Mouse (Mus musculus): ENCODE data around the gene Gm5901.
"Not testable (repeated sequence)": the region's sequence is repeated elsewhere in the genome, so short reads cannot be mapped to it uniquely, and the experiment has no call there.

Gm5901 gene

DNA sequence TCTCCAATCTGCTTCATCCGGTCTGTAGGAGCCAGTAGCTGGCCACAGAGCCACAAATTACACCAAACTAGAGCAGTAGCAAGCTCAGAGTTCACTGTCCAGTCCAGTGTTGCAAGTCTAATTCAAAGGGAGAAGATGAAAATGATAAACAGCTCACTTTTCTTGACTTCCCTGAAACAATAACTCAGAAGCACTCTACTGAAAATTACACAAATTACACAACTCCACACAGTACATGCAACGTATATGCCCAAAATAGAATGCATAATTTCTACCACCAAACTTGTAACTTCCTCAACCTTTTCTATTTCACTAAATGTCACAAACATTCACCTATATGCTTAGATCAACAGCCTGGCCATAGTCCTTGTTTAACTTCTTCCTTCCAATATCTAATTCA lies 15.4 kb downstream of the Gm5901 start:
- no peaks in the 10 kb centered on the region; the same call in 1 of the 2 replicates for H3K36me3 ChIP-seq (ENCODE audit: control insufficient read depth, insufficient read depth, low read length, poor library complexity, severe bottlenecking)
- no peaks in the 10 kb centered on the region for H3K27me3 ChIP-seq (ENCODE audit: control insufficient read depth, insufficient read depth, low read length, poor library complexity, severe bottlenecking)
- DNase-seq (ENCODE audit: low read depth, low spot score), result no peak

DNA sequence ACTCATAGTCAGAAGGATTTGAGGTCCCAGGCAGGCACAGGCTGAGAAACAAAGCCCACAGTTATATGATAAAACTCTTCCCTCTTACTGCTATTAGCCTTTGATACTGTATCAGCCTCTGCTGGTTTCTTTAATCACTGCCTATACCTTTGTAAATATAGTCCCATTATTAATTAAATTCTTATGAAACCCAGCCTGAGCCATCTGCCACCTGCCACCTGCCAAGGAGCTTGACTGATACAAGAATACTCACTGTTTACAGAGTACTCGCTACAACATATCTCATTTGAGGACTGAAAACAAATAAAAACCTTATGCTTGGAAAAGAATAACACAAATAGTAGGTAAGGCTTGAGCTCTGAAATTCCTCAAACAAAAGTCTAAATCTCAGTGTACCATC lies 19.8 kb downstream of the Gm5901 start:
- Histone ChIP-seq H3K27me3 (ENCODE audit: control insufficient read depth, insufficient read depth, low read length, poor library complexity, severe bottlenecking) (no peaks in the 10 kb centered on the region), H3K36me3 (ENCODE audit: control insufficient read depth, insufficient read depth, low read length, poor library complexity, severe bottlenecking) (no peaks in the 10 kb centered on the region; the same call in 1 of the 2 replicates)
- DNase-seq (ENCODE audit: low read depth, low spot score), result no peak

DNA sequence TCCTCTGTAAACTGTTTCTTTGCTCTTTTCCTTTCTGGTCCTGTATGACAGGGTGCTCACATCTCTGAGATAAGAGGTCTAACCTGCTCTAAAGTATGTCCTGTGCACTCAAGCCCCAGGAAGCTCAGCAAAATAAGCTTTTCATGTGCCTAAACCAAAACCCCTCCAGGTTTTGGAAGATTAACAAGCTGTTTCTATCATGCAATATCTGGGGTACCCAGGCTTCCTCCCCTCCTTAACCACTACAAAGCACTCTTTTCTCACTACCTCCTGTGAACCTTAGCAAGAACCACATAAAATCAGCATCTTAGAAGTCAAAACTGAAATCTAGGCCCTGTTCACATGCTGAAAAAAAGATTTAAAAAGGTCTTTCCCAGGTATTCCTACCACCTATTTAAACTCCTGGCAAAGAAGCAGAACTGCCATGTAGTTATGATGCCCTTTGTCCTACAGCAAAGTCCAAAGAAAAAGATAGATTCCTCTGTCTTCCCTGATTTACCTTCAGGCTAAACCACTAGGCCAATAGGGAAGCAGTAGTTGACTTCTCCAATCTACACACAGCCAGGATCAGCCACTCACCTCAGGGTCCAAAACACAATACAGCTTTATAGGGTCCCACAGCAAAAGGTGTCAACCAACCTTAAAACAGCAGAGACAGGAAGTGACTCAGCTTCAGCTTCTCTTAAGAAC lies 20.4 kb downstream of the Gm5901 start:
- Histone ChIP-seq H3K27me3 (ENCODE audit: control insufficient read depth, insufficient read depth, low read length, poor library complexity, severe bottlenecking) (no peaks in the 10 kb centered on the region), H3K36me3 (ENCODE audit: control insufficient read depth, insufficient read depth, low read length, poor library complexity, severe bottlenecking) (no peaks in the 10 kb centered on the region)
- no peak for DNase-seq (ENCODE audit: low read depth, low spot score)

DNA sequence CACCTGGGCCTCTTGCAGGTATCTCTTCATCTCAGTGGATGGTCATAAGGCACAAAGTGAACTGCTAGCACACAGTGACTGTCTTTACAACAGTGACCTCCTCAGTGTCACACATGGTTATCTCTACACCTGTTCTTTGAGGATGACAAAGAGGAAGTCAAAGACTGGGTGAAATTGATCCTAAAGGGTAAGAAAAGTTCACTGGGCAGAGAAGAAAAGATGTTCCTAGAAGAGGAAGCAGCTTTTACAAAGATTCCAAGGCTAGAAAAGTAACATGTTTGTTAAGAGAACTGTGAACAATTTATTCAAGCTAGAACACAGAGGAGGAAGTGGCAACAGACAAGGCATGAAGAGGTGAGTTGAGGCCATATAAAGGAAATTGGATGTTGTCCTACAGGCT lies 21.3 kb downstream of the Gm5901 start:
- no peaks in the 10 kb centered on the region for H3K27me3 ChIP-seq (ENCODE audit: control insufficient read depth, insufficient read depth, low read length, poor library complexity, severe bottlenecking)
- DNase-seq (ENCODE audit: low read depth, low spot score), result peak; percentile 47
- H3K36me3 ChIP-seq (ENCODE audit: control insufficient read depth, insufficient read depth, low read length, poor library complexity, severe bottlenecking), result no peaks in the 10 kb centered on the region

DNA sequence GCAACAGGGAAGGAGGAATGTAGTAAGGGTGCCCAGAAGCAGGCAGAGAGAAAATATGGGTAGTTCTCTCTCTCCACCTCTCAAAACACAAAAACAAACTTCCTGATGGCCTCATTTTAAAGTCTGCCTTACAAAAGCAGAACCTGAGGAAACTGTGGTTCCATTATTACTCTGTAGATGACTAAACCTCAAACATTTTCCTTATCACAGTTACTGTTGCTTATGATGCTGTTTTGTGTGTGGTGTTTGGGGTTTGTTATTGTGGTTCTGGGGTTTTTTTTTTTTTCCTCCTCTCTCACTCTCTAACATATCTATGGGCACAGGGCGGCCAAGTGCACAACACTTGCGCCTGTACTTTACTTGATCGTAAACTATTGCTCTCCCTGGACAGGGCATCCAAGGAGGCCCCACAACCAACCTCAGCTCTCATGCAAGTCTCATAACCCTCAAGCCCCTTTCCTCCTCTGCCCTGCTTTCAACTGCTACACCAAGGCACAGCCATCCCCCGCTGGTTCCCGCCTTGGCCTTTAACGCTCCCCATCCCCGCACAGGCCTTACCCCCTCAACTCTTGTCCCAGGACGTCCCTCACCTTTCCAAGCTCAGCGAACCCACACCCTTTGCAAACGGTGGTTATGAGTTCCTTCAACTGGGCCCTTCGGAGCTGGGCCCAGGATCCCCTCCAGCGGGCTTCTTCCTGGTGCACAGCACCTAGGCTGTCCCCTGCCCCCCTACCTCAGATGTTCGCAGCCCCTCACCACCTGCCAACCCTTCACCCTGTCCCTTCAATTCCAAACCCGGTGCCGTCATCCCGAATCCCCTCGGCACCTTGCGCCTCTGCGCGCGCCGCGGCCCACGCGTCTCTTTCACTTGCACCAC lies 24.5 kb downstream of the Gm5901 start:
- H3K36me3 ChIP-seq (ENCODE audit: control insufficient read depth, insufficient read depth, low read length, poor library complexity, severe bottlenecking), result no peaks in the 10 kb centered on the region
- peak; percentile 53 for DNase-seq (ENCODE audit: low read depth, low spot score)
- no peaks in the 10 kb centered on the region; the same call in 1 of the 2 replicates for H3K27me3 ChIP-seq (ENCODE audit: control insufficient read depth, insufficient read depth, low read length, poor library complexity, severe bottlenecking)

DNA sequence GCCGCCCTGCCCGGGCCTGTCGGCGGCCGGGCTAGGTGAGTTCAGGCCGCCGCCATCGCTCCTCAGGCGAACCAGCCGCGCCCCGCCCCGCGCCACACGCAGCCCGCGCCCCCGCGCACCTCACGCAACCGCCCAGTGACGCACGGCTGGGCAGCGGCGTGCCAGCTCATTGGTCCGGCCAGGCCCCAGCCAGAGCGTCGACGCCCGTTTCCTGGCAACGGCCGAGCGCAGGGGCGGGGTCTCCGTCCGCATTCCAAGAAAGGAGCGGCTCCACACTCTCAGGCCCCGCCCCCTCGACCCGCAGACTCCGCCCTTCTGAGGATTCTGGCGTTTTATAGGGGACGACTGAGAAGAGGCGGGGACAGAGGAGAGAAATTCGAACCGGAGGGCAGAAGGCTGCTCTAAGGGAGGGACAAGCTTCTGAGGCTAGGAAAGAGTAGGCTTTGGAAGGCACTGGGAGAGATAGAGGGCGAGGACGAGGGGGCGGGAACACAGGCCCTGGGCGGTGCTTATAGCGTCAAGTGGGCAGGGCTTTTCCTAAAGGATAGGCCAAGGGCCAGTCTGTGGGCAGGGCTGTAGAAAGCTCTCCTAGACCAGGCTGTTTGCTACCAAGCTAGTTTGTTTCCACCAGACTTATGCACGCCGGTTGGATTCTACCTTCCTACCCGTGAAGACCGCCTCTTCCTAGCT lies 25.2 kb downstream of the Gm5901 start, which contains the start of gene Fam160a2:
Gene Fam160a2 (minus strand): TSS at position 120 of the 690 bp plus-strand sequence.
- Histone ChIP-seq H3K27me3 (ENCODE audit: control insufficient read depth, insufficient read depth, low read length, poor library complexity, severe bottlenecking) (no peaks in the 10 kb centered on the region; the same call in 1 of the 2 replicates), H3K36me3 (ENCODE audit: control insufficient read depth, insufficient read depth, low read length, poor library complexity, severe bottlenecking) (no peaks in the 10 kb centered on the region)
- peak; percentile 98 for DNase-seq (ENCODE audit: low read depth, low spot score)

DNA sequence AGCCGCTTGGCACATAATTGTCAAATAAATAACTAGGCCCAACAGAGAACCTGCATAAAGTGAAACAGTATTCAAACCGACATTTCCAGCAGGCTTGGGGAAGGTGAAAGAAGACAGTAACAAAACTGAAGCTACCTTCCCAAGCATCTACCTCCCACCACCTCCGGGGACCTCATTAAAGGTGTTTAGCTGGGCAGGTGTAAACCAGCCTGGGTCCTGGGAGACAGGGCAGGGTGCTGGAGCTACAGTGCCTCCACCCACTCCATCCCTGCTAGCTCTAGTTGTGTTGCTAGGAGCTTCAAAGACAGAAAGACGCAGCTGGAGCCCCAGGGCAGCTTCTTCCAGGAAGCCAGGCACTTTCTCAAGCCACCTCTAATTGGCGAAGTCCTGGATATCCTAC lies 29.4 kb downstream of the Gm5901 start, which contains the start of gene Cnga4:
Gene Cnga4 (plus strand): TSS at position 301 of the 400 bp plus-strand sequence.
- H3K27me3 ChIP-seq (ENCODE audit: control insufficient read depth, insufficient read depth, low read length, poor library complexity, severe bottlenecking), result no peaks in the 10 kb centered on the region; the same call in 1 of the 2 replicates
- no peaks in the 10 kb centered on the region for H3K36me3 ChIP-seq (ENCODE audit: control insufficient read depth, insufficient read depth, low read length, poor library complexity, severe bottlenecking)
- no peak for DNase-seq (ENCODE audit: low read depth, low spot score)

DNA sequence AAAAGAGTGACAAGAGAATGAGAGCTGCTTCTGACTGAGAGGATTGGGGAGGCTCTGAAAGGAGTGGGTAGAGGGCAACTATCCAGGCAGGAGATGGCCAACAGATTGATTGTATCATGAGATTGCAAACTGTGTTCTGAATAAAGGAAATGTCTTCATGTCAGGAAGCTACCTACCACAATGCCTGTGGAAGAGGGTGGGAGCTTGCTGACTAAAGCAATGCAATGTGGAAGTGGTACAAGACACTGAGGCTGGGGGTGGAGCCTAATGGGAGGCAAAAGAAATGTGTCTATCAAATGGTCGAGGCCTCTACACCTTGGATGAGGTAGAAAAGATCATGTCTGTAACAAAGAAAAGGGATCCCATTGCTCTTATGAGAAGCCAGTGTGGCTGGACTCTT lies 31.5 kb downstream of the Gm5901 start:
- no peaks in the 10 kb centered on the region for H3K36me3 ChIP-seq (ENCODE audit: control insufficient read depth, insufficient read depth, low read length, poor library complexity, severe bottlenecking)
- DNase-seq (ENCODE audit: low read depth, low spot score), result no peak
- H3K27me3 ChIP-seq (ENCODE audit: control insufficient read depth, insufficient read depth, low read length, poor library complexity, severe bottlenecking), result no peaks in the 10 kb centered on the region; the same call in 1 of the 2 replicates

DNA sequence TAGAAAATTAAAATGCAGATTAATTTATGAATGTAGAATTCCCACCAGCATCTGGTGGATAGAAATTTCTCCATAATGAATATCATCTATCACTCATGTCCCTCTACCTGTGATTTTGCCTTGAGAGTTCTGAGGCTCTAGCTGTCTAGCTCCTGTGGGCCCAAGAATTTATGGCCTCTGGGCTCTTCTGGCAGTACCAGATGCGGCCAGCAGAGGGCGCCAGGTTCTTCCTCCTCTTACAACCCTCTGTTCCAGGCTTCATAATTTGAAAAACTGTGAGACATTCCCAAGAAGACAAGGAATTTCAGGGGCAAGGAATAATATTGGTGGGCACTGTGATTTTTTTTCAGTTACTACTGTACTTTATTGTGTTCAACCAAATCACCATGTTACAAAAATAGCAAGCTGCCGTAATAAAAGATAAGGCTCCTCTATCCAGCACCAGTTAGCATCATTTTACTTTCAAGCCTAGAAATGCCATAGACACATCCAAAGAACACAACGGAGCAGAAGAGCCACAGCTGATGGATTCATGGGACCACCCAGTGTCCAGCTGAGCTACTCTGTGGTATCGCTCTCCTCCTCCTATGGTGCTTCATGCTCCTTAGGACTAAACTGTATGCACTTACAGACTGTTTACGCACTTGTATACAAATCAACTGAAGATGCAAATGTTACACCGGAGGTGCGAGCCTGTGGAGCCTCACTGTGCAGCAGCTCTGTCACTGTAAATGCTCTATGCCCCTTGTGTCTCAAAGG lies 37.2 kb downstream of the Gm5901 start:
- DNase-seq (ENCODE audit: low read depth, low spot score), result peak; percentile 74
- H3K36me3 ChIP-seq (ENCODE audit: control insufficient read depth, insufficient read depth, low read length, poor library complexity, severe bottlenecking); H3K27me3 ChIP-seq (ENCODE audit: control insufficient read depth, insufficient read depth, low read length, poor library complexity, severe bottlenecking): not testable (repeated sequence)

DNA sequence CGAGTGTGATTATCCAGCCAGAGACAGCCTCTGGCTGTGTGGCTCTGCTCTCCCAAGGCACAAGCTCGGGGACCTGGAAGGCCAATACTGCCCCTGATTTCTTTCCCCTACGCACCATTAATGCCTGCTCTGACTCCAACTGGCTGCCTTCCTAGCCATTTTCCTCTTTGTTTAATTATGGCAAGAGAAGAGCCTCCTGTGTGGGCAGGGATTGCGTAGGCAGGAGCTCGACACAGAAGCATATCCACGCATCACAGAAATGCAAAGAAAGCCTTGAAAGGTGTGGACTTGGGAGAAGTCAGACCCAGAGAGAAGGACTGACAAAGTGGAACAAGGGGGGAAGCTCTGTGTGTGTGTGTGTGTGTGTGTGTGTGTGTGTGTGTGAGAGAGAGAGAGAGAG lies 39.5 kb downstream of the Gm5901 start:
- H3K27me3 ChIP-seq (ENCODE audit: control insufficient read depth, insufficient read depth, low read length, poor library complexity, severe bottlenecking), result no peaks in the 10 kb centered on the region
- no peaks in the 10 kb centered on the region; the same call in 1 of the 2 replicates for H3K36me3 ChIP-seq (ENCODE audit: control insufficient read depth, insufficient read depth, low read length, poor library complexity, severe bottlenecking)
- no peak for DNase-seq (ENCODE audit: low read depth, low spot score)

DNA sequence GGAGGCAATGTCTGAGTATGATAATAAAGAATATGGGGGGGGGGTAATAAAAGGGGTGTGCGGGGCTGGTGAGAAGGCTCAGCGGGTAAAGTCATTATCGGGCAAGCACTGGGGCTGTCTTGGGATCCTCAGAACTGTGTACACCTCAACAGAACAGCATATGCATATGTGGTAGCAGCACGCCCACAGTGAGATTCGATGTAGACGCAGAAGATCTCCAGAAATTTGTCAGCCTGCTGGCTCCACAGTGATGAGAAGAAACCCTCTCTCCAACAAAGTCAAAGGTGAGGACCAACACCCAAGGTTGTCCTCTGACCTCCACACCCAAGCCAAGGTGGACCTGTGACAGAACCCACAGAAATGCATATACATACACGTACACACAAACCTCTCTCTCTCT lies 41.7 kb downstream of the Gm5901 start:
- H3K27me3 ChIP-seq (ENCODE audit: control insufficient read depth, insufficient read depth, low read length, poor library complexity, severe bottlenecking), result no peaks in the 10 kb centered on the region
- no peak for DNase-seq (ENCODE audit: low read depth, low spot score)

DNA sequence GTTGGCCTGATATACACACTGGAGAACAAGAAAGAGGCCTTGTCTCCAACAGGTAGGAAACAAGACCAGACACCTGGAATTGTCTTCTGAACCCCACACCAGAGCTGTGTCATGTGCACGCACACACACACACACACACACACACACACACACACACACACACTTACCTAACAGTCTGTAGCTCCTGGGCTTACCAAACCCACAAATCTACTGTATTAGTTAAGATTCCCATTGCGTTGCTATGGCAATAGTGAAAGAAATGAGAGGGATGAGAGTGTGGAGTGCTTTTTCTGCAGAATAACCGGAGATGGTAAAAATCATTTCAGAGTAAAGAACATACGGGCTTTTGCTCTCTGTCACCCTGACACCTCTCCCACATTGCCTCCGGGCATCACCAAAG lies 43.3 kb downstream of the Gm5901 start:
- no peak for DNase-seq (ENCODE audit: low read depth, low spot score)

More for the DNA sequence above, 41.7 kb downstream of the Gm5901 start:
- no peaks in the 10 kb centered on the region; the same call in 1 of the 2 replicates for H3K36me3 ChIP-seq (ENCODE audit: control insufficient read depth, insufficient read depth, low read length, poor library complexity, severe bottlenecking)

DNA sequence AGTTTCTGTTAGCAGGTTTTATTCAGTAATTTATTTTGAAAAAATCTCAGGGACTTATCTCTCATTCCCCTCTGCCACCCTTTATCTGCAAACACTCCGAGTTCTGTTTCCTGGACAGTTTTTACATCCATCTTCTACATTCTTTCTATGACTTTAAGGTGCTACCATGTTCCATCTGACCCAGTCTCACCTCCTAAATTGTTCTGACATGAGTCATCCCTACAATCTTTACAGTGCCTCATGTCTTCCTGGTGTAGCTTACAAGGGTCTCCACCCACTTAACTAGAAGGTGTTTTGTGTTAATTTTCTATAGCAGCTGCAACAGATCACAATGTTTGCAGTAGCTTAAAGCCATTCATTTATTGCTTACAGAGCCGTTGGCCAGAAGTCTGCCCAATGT lies 46.1 kb downstream of the Gm5901 start:
- no peaks in the 10 kb centered on the region for H3K27me3 ChIP-seq (ENCODE audit: control insufficient read depth, insufficient read depth, low read length, poor library complexity, severe bottlenecking)
- no peaks in the 10 kb centered on the region for H3K36me3 ChIP-seq (ENCODE audit: control insufficient read depth, insufficient read depth, low read length, poor library complexity, severe bottlenecking)
- no peak for DNase-seq (ENCODE audit: low read depth, low spot score)

More for the DNA sequence above, 43.3 kb downstream of the Gm5901 start:
- no peaks in the 10 kb centered on the region; the same call in 1 of the 2 replicates for H3K36me3 ChIP-seq (ENCODE audit: control insufficient read depth, insufficient read depth, low read length, poor library complexity, severe bottlenecking)
- no peaks in the 10 kb centered on the region for H3K27me3 ChIP-seq (ENCODE audit: control insufficient read depth, insufficient read depth, low read length, poor library complexity, severe bottlenecking)

DNA sequence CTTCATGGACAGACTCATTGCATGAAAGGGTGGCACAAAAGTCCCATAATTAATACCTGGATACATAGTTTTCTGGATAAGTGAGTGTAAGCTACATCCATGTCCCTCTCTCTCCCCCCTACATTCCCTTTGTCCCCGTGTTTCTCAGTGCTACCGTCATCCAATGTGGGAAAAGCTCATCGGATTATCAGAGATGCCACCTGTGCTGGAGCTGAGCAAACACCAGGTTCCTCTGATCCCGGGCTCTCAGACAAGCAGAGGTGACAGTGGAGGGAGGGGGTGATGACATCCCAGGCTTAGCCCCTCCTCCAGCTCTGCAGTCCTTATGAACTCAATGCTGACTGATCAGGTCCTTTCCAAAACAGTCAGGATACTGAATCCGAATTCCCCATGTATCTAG lies 49.5 kb downstream of the Gm5901 start:
- no peak for DNase-seq (ENCODE audit: low read depth, low spot score)
- Histone ChIP-seq H3K27me3 (ENCODE audit: control insufficient read depth, insufficient read depth, low read length, poor library complexity, severe bottlenecking) (no peaks in the 10 kb centered on the region), H3K36me3 (ENCODE audit: control insufficient read depth, insufficient read depth, low read length, poor library complexity, severe bottlenecking) (no peaks in the 10 kb centered on the region)

Data from splenic B cell, adult 2 months (primary cell).